Mouse (Mus musculus) stomach, embryonic 16.5 days (tissue): ENCODE measurements around the gene Plekhg1. TPM values are rescaled to one million over a fixed set of nuclear protein-coding genes. Genes with fewer than 3 reads are reported as not detected.

Source experiments
- ATAC-seq: fragments of 200-750 bp; cut with Nextera tagmentation; 2 replicates; pipeline ENCODE4 v1.8.0; 2017; ENCODE audit warnings: moderate number of reproducible peaks, moderate TSS enrichment; ENCODE audit not compliant: insufficient read depth, low FRiP score
- H3K27ac ChIP-seq: fragments of 300-500 bp; sonication (generic); 2 replicates; pipeline ENCODE4 v1.5.1; 2014; ENCODE audit warnings: low read length
- H3K27me3 ChIP-seq: fragments of 300-500 bp; sonication (generic); 2 replicates; pipeline ENCODE4 v1.6.1; 2014; ENCODE audit warnings: low read length, control low read depth, mixed read lengths; ENCODE audit not compliant: control insufficient read depth, insufficient read depth
- H3K36me3 ChIP-seq: fragments of 300-500 bp; sonication (generic); 2 replicates; pipeline ENCODE4 v1.6.1; 2014; ENCODE audit warnings: low read length; ENCODE audit not compliant: control insufficient read depth, insufficient read depth
- H3K4me1 ChIP-seq: fragments of 300-500 bp; sonication (generic); 2 replicates; pipeline ENCODE4 v1.6.1; 2014; ENCODE audit warnings: low read length, control low read depth, mixed read lengths; ENCODE audit not compliant: control insufficient read depth, insufficient read depth
- H3K4me2 ChIP-seq: fragments of 300-500 bp; sonication (generic); 2 replicates; pipeline ENCODE4 v1.6.1; 2014; ENCODE audit warnings: low read depth, low read length, mixed read lengths
- H3K4me3 ChIP-seq: fragments of 300-500 bp; sonication (generic); replicated peaks from 2 replicates; pipeline ENCODE4 v1.5.1; 2014; ENCODE audit warnings: mild to moderate bottlenecking, low read length
- H3K9ac ChIP-seq: fragments of 300-500 bp; sonication (generic); 2 replicates; pipeline ENCODE4 v1.6.1; 2014; ENCODE audit warnings: low read length
- H3K9me3 ChIP-seq: fragments of 300-500 bp; sonication (generic); replicated peaks from 2 replicates; pipeline ENCODE4 v1.6.1; 2016; ENCODE audit warnings: low read length, control low read depth; ENCODE audit not compliant: control insufficient read depth
- WGBS: fragments of 180-500 bp; shearing (Covaris S2); extraction: QIAGEN DNeasy Blood & Tissue Kit; methylation state at CpG from one replicate; pipeline ENCODE4 v1.1.7; 2014; 5-methylcytosine and 5-hydroxymethylcytosine counted together
- polyA plus RNA-seq: library from polyadenylated mRNA; unstranded; fragments of >200 nt; fragmentation: Nextera tagmentation; extraction: Ambion mirVana; gene quantifications from 2 replicates; pipeline ENCODE4 v1.2.1, GENCODE M21; 2015

Plekhg1 gene
- polyA plus RNA-seq, 1 experiment from 2014 or later, result 14.0 TPM

- Histone ChIP-seq H3K36me3 (peaks cover 11% of the 10 kb centered on the region), H3K27me3 (no peaks in the 10 kb centered on the region), H3K9me3 (no peaks in the 10 kb centered on the region), H3K4me1 (no peaks in the 10 kb centered on the region), H3K9ac (no peak overlapping the region), H3K4me2 (no peak overlapping the region), H3K27ac (no peak overlapping the region), H3K4me3 (no peak overlapping the region)
- WGBS, result 83% methylated on average over 8 of the region's 8 CpGs
- no peak for ATAC-seq
Observed at GRCm38 (mm10) chr10:3993365-3994102, 253.4 kb downstream of the Plekhg1 start.

GRCm38 (mm10) chr10:3995277-3995676, 255.1 kb downstream of the Plekhg1 start:
- Histone ChIP-seq H3K27ac (no peak overlapping the region), H3K9me3 (no peaks in the 10 kb centered on the region), H3K9ac (no peak overlapping the region), H3K27me3 (no peaks in the 10 kb centered on the region), H3K4me2 (no peak overlapping the region), H3K4me1 (no peaks in the 10 kb centered on the region), H3K4me3 (no peak overlapping the region), H3K36me3 (peaks cover 4% of the 10 kb centered on the region; the same call in 1 of the 2 replicates)
- no peak for ATAC-seq
- WGBS, result 85% methylated on average over 4 of the region's 4 CpGs

GRCm38 (mm10) chr10:3996170-3996876, 256.2 kb downstream of the Plekhg1 start:
- peak; percentile 76; the same call in 1 of the 2 replicates for ATAC-seq
- peaks cover 3% of the 10 kb centered on the region; the same call in 1 of the 2 replicates for H3K36me3 ChIP-seq
- no peaks in the 10 kb centered on the region for H3K27me3 ChIP-seq
- no peak overlapping the region for H3K4me3 ChIP-seq
- peak overlapping the region; percentile 4; the same call in 1 of the 2 replicates for H3K27ac ChIP-seq
- H3K4me2 ChIP-seq, result no peak overlapping the region
- H3K4me1 ChIP-seq, result no peaks in the 10 kb centered on the region
- no peaks in the 10 kb centered on the region for H3K9me3 ChIP-seq
- no peak overlapping the region for H3K9ac ChIP-seq
- 44% methylated on average over 15 of the region's 15 CpGs for WGBS

- 74% methylated on average over 7 of the region's 7 CpGs for WGBS
Observed at GRCm38 (mm10) chr10:3997851-3998426, 257.8 kb downstream of the Plekhg1 start.

GRCm38 (mm10) chr10:4002711-4003110, 262.5 kb downstream of the Plekhg1 start:
- Histone ChIP-seq H3K4me3 (no peak overlapping the region), H3K4me2 (no peak overlapping the region), H3K27me3 (no peaks in the 10 kb centered on the region), H3K9me3 (no peaks in the 10 kb centered on the region), H3K27ac (no peak overlapping the region), H3K36me3 (no peaks in the 10 kb centered on the region), H3K4me1 (peaks cover 4% of the 10 kb centered on the region), H3K9ac (no peak overlapping the region)
- WGBS, result 86% methylated on average over 5 of the region's 5 CpGs
- ATAC-seq, result no peak

More at GRCm38 (mm10) chr10:3997851-3998426, 257.8 kb downstream of the Plekhg1 start:
- no peak overlapping the region for H3K4me2 ChIP-seq
- H3K4me1 ChIP-seq, result no peaks in the 10 kb centered on the region
- H3K9me3 ChIP-seq, result no peaks in the 10 kb centered on the region
- no peak overlapping the region for H3K27ac ChIP-seq
- no peak overlapping the region for H3K4me3 ChIP-seq
- H3K27me3 ChIP-seq, result no peaks in the 10 kb centered on the region
- H3K36me3 ChIP-seq, result no peaks in the 10 kb centered on the region; the same call in 1 of the 2 replicates
- no peak overlapping the region for H3K9ac ChIP-seq
- ATAC-seq, result no peak

GRCm38 (mm10) chr10:4005191-4005590, 265.0 kb downstream of the Plekhg1 start:
- no peaks in the 10 kb centered on the region for H3K36me3 ChIP-seq
- 65% methylated on average over 7 of the region's 7 CpGs for WGBS
- no peak overlapping the region for H3K4me3 ChIP-seq
- peaks cover 4% of the 10 kb centered on the region for H3K4me1 ChIP-seq
- no peaks in the 10 kb centered on the region for H3K27me3 ChIP-seq
- no peak overlapping the region for H3K9ac ChIP-seq
- no peak for ATAC-seq
- H3K9me3 ChIP-seq, result no peaks in the 10 kb centered on the region
- peak overlapping the region; percentile 83 for H3K27ac ChIP-seq
- no peak overlapping the region for H3K4me2 ChIP-seq

- Histone ChIP-seq H3K27me3 (no peaks in the 10 kb centered on the region), H3K4me2 (no peak overlapping the region), H3K9ac (peak overlapping the region; percentile 41; the same call in 1 of the 2 replicates), H3K4me3 (no peak overlapping the region), H3K9me3 (no peaks in the 10 kb centered on the region), H3K36me3 (no peaks in the 10 kb centered on the region), H3K27ac (peak overlapping the region; percentile 80), H3K4me1 (peaks cover 4% of the 10 kb centered on the region)
- peak; percentile 95 for ATAC-seq
- 31% methylated on average over 7 of the region's 7 CpGs for WGBS
Observed at GRCm38 (mm10) chr10:4006296-4007015, 266.3 kb downstream of the Plekhg1 start.
